8 mouse cellular contexts compared by ENCODE assay signal in genomic region chr5:111208660-111208969, GRCm38 (mm10).
DNase-seq lines count a peak whose midpoint lies in the region; ATAC-seq and TF ChIP-seq lines count a peak whose summit lies in the region.

No protein-coding gene starts in this region.

- peak; percentile 89 for TF ChIP-seq CTCF in brain, embryonic 14.5 days (IDR thresholded peaks at IDR 0.05; ENCODE audit: borderline replicate concordance, extremely low read depth, insufficient read depth, insufficient read length)

- H3K4me1 ChIP-seq in midbrain, embryonic 10.5 days: peaks cover 57% of the 10 kb centered on the region
- H3K4me1 ChIP-seq in midbrain, embryonic 16.5 days (ENCODE audit: control insufficient read depth, insufficient read depth, low read length): peaks cover 32% of the 10 kb centered on the region
- peaks cover 9% of the 10 kb centered on the region; the same call in 1 of the 2 replicates for H3K4me1 ChIP-seq in hindbrain, embryonic 11.5 days (replicated peaks; ENCODE audit: control insufficient read depth, insufficient read depth, low read length)
- peaks cover 27% of the 10 kb centered on the region for H3K4me1 ChIP-seq in midbrain, embryonic 11.5 days (ENCODE audit: control insufficient read depth, insufficient read depth, low read length)

- H3K36me3 ChIP-seq in midbrain, embryonic 10.5 days: no peaks in the 10 kb centered on the region
- H3K36me3 ChIP-seq in midbrain, embryonic 16.5 days (ENCODE audit: control insufficient read depth, insufficient read depth, low read length): no peaks in the 10 kb centered on the region
- H3K36me3 ChIP-seq in hindbrain, embryonic 11.5 days (ENCODE audit: control insufficient read depth, insufficient read depth, low read length): no peaks in the 10 kb centered on the region
- no peaks in the 10 kb centered on the region for H3K36me3 ChIP-seq in midbrain, embryonic 11.5 days (ENCODE audit: control insufficient read depth, insufficient read depth, low read length)

- H3K9me3 ChIP-seq in midbrain, embryonic 10.5 days (replicated peaks): no peaks in the 10 kb centered on the region
- H3K9me3 ChIP-seq in midbrain, embryonic 16.5 days (replicated peaks; ENCODE audit: control insufficient read depth, low read length, poor library complexity, severe bottlenecking): no peaks in the 10 kb centered on the region
- H3K9me3 ChIP-seq in hindbrain, embryonic 11.5 days (ENCODE audit: control insufficient read depth, low read length): no peaks in the 10 kb centered on the region
- H3K9me3 ChIP-seq in midbrain, embryonic 11.5 days (ENCODE audit: control insufficient read depth, low read length): no peaks in the 10 kb centered on the region

- H3K4me2 ChIP-seq in midbrain, embryonic 16.5 days (ENCODE audit: low read length): no peak overlapping the region
- no peak overlapping the region for H3K4me2 ChIP-seq in hindbrain, embryonic 11.5 days (replicated peaks; ENCODE audit: low read depth, low read length)
- no peak overlapping the region for H3K4me2 ChIP-seq in midbrain, embryonic 11.5 days

- 36% methylated on average over 5 of the region's 5 CpGs for WGBS in midbrain, embryonic 10.5 days
- WGBS in midbrain, embryonic 16.5 days: 36% methylated on average over 5 of the region's 5 CpGs
- WGBS in hindbrain, embryonic 11.5 days: 40% methylated on average over 5 of the region's 5 CpGs
- WGBS in midbrain, embryonic 11.5 days: 41% methylated on average over 5 of the region's 5 CpGs

- H3K27me3 ChIP-seq in midbrain, embryonic 10.5 days (ENCODE audit: low read depth, poor library complexity, severe bottlenecking): peaks cover 20% of the 10 kb centered on the region
- no peaks in the 10 kb centered on the region for H3K27me3 ChIP-seq in midbrain, embryonic 16.5 days (ENCODE audit: control insufficient read depth, insufficient read depth, low read depth, low read length)
- H3K27me3 ChIP-seq in hindbrain, embryonic 11.5 days (ENCODE audit: control insufficient read depth, insufficient read depth, low read length): peaks cover 2% of the 10 kb centered on the region; the same call in 1 of the 2 replicates
- H3K27me3 ChIP-seq in midbrain, embryonic 11.5 days (ENCODE audit: control insufficient read depth, insufficient read depth, low read length): no peaks in the 10 kb centered on the region

- H3K4me3 ChIP-seq in midbrain, embryonic 10.5 days: no peak overlapping the region
- no peak overlapping the region for H3K4me3 ChIP-seq in midbrain, embryonic 16.5 days (ENCODE audit: low read depth, low read length)
- H3K4me3 ChIP-seq in hindbrain, embryonic 11.5 days (ENCODE audit: low read depth, low read length): no peak overlapping the region
- H3K4me3 ChIP-seq in midbrain, embryonic 11.5 days (ENCODE audit: low read depth, low read length): no peak overlapping the region

- no peak for ATAC-seq in midbrain, embryonic 16.5 days
- ATAC-seq in hindbrain, embryonic 11.5 days (ENCODE audit: low FRiP score): peak; percentile 60; the same call in 1 of the 2 replicates
- ATAC-seq in midbrain, embryonic 11.5 days (ENCODE audit: low FRiP score): peak; percentile 78

- peak overlapping the region; percentile 35; the same call in 1 of the 2 replicates for H3K27ac ChIP-seq in midbrain, embryonic 10.5 days (replicated peaks)
- H3K27ac ChIP-seq in midbrain, embryonic 16.5 days (ENCODE audit: low read length): no peak overlapping the region
- H3K27ac ChIP-seq in hindbrain, embryonic 11.5 days (ENCODE audit: low read depth, low read length): no peak overlapping the region
- H3K27ac ChIP-seq in midbrain, embryonic 11.5 days (ENCODE audit: low read depth, low read length): no peak overlapping the region

- no peak for TF ChIP-seq POLR2A in brain, embryonic 14.5 days (IDR thresholded peaks at IDR 0.05; ENCODE audit: borderline replicate concordance, extremely low read depth, insufficient read depth, insufficient read length, poor library complexity, severe bottlenecking)

- DNase-seq in midbrain, embryonic 10.5 days (ENCODE audit: low spot score): peak; percentile 62
- DNase-seq in brain, embryonic 14.5 days (ENCODE audit: low read depth): peak; percentile 85
- DNase-seq in forelimb bud, embryonic 11.5 days (ENCODE audit: low read depth, low spot score): peak; percentile 62
- DNase-seq in hindbrain, embryonic 11.5 days (ENCODE audit: low spot score): peak; percentile 67
- DNase-seq in layer of hippocampus, postnatal 36 days: peak; percentile 53 to 55
- peak; percentile 90 for DNase-seq in midbrain, embryonic 11.5 days (ENCODE audit: low spot score, missing footprints)
- DNase-seq in testis, postnatal 10 days (ENCODE audit: low spot score): peak; percentile 66

- H3K9ac ChIP-seq in midbrain, embryonic 16.5 days (ENCODE audit: low read depth, low read length): no peak overlapping the region
- no peak overlapping the region for H3K9ac ChIP-seq in hindbrain, embryonic 11.5 days (ENCODE audit: low read depth, low read length)
- no peak overlapping the region for H3K9ac ChIP-seq in midbrain, embryonic 11.5 days (ENCODE audit: low read length)
